Mouse (Mus musculus) left cerebral cortex, adult 6 months (tissue): Measurements from ENCODE around the gene Tnf. TPM values are rescaled to one million over a fixed set of nuclear protein-coding genes. Genes with fewer than 3 reads are reported as not detected.

Experiments
- long read RNA-seq, 2 experiments: library from polyadenylated mRNA; unstranded; transcript quantifications; one replicate each; pipeline ENCODE4 v2.0.0; 2019 to 2020
- polyA plus RNA-seq: library from polyadenylated mRNA; unstranded; fragments of <200 nt; fragmentation: Nextera tagmentation; gene quantifications from 2 replicates; pipeline ENCODE4 v1.2.3, GENCODE M21; 2021

The Tnf gene
- polyA plus RNA-seq: not detected in 2 replicates
- long read RNA-seq, experiment 1: 0 reads
- long read RNA-seq, experiment 2: 0 reads

DNA sequence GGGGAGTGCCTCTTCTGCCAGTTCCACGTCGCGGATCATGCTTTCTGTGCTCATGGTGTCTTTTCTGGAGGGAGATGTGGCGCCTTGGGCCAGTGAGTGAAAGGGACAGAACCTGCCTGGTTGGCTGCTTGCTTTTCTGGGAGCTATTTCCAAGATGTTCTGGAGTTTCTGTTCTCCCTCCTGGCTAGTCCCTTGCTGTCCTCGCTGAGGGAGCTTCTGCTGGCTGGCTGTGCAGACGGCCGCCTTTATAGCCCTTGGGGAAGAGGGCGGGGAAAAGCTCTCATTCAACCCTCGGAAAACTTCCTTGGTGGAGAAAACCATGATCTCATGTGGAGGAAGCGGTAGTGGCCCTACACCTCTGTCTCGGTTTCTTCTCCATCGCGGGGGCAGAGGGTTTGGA, at the start of gene Tnf:
Gene Tnf (minus strand): TSS at position 221 of the 400 bp plus-strand sequence.

GRCm38 (mm10) chr17:35241305-35242014, 39.7 kb upstream of the Tnf start, which contains the start of gene Ddx39b:
Gene Ddx39b (plus strand): TSS chr17:35241746.

DNA sequence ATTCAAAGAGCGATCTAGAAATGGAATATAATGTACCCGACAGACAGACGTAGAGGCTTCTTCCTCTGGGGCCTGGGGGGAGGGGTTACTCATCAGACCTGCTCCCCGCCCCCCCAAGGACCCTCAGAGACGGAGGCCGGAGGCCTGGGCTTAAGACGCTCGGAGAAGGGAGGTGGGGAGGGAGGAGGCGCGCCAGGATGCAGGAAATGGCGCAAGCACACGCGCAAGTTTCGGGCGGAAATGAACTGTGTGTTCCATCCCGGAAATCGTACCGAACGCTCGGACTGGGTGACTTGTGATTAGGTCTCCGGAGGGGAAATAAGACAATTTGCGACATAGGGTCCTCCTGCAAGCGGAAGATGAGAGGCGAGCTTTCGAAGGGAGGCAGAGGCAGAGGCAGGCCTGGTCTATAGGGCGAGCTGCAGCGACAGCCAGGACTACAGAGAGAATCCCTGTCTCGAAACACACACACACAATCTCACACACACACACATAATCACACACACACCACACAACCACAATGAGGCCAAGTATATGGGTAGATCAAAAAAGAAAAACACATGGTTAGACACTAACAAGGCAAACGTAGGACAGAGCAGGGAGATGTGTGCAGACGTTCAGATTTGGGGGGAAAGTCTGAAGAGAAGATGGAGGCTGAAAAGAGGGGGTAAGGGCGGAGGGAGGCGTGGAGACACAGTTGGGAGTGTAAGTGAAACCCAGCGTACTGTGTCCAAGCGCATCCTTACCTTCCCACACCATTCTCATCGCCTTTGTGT, 34.0 kb upstream of the Tnf start, which contains the start of gene Nfkbil1:
Gene Nfkbil1 (minus strand): TSS at position 179 of the 776 bp plus-strand sequence.

GRCm38 (mm10) chr17:35233114-35233980, 31.5 kb upstream of the Tnf start, which contains the start of gene Atp6v1g2:
Gene Atp6v1g2 (plus strand): TSS chr17:35233660.

DNA sequence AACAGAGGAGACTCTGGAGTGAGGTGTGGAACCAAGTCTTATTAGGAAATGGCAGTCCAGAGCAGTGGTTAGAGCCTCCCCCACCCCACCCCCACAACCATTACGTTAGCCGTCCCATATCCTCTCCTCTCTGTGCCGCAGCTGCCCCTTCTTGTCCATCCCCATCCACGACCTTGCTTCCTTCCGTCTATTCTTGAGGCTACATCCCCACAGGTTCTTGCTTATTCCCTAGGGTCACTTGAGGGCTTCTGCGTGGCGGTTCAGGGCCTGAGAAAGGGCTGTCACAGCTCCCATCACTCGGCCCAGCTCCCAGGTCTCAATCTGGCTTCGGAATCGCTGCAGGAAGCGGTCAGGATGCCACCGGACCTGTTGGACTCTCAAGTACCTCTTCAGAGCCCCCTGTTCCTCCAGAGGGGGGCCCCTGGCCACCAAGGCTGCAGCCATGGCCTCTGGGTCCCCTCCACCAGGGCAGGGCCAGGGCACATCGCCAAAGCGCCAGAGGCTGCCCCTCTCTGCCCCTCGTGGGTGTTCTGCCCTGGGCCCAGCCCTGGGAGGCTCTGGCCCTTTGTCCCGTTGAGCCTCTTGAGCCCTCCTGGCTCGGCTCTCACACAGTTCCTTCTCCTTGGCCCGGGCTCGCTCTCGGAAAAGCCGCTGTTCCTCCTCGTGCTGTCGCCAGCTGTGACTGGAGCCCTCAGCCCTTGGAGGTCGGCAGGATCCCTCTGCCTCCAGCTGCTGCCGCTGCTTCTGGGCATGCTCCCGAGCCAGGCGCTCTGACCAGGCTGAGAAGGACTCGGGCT, 18.5 kb upstream of the Tnf start, which contains the start of gene Gm16181:
Gene Gm16181 (plus strand): TSS at position 679 of the 797 bp plus-strand sequence.

GRCm38 (mm10) chr17:35204494-35205379, 2.9 kb upstream of the Tnf start, which contains the start of gene Lta:
Gene Lta (minus strand): TSS chr17:35205351.

DNA sequence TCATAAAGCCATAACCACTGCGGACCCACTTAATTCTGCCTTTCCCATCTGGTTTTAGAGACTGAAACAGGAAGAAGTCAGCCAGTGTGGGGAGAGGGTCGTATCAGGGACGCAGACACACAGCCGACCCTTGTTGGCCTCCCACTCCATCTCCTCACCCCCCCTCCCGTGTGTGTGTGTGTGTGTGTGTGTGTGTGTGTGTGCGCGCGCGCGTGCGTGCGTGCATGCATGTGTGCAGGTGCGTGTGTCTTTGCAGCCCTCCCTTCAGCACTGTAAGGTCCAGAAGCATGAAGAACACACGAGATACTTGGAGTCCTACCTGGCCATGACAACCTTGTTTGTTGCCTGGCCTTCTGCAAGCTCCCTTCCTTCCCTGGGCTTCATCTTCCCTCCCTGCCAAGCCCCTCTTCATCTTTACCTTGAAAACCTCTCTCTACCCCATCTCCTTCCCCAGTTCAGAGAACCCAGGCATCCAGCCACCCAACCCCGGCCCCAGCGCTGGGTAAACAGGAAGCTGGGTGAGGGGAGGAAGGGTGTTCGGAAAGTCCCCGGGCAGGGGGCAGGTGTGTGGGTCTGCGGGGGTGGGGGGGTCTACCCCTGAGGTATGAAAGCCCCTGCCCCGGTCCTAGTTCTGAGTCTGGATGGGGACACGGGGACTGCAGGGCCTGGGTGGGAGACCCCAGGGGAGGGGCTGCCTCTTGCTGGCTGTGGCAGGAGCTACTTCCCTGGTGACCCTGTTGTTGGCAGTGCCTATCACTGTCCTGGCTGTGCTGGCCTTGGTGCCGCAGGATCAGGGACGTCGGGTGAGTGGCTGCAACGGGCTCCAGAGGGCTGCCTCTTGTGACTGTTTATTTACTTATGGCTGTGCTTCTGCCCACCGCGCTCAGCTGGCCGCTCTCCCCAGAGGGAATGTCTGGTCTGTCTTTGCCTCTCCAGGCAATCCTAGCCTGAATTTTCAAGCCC, 7.6 kb downstream of the Tnf start, which contains the start of gene Ltb:
Gene Ltb (plus strand): TSS at position 559 of the 963 bp plus-strand sequence.

DNA sequence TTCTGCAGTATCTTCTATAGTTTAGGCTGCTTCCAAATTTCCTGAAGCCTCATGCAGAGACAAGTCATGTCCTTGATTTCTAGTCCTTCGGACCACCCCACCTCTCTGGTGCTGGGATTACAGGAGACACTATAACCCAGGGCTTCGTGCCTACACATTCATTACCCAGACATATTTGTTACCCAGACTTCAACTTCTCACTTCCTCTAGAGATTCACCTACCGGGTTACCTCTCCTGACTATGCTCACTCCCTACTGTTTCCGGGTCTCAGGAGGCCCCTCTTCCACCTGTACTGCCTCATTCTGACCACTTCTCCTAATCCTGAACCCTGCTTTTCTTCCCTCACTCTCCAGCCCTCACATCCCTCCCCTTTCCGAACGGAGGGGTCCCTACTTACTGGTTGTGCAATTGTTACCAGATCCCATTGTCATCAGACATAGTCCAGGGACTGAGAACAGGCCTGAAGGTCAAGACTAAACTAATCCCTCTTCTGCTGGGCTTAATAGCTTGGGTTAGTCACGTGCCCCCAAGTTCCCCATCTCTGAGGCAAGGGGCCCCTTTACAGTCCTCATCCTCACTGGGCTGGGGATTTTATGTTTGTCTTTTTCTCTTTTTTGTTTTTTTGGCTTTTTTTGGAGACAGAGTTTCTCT, 13.7 kb downstream of the Tnf start, which contains the start of gene Lst1:
Gene Lst1 (minus strand): TSS at position 481 of the 652 bp plus-strand sequence.

DNA sequence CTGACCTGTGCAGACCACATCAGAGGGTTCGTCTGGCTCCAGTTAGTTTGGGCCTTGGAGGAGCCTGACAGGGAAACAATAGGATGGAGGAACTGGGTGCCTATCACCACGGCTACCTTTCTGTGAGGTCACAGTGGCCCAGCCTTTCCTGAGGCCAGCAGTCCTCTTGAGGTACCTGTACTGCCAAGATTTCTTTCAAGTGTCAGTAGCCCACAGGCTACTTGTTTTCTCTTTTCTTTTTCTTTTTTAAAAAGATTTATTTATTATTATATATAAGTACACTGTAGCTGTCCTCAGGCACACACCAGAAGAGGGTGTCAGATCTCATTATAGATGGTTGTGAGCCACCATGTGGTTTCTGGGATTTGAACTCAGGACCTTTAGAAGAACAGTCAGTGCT, 25.8 kb downstream of the Tnf start, which contains the start of gene Aif1:
Gene Aif1 (minus strand): TSS at position 101 of the 400 bp plus-strand sequence.

DNA sequence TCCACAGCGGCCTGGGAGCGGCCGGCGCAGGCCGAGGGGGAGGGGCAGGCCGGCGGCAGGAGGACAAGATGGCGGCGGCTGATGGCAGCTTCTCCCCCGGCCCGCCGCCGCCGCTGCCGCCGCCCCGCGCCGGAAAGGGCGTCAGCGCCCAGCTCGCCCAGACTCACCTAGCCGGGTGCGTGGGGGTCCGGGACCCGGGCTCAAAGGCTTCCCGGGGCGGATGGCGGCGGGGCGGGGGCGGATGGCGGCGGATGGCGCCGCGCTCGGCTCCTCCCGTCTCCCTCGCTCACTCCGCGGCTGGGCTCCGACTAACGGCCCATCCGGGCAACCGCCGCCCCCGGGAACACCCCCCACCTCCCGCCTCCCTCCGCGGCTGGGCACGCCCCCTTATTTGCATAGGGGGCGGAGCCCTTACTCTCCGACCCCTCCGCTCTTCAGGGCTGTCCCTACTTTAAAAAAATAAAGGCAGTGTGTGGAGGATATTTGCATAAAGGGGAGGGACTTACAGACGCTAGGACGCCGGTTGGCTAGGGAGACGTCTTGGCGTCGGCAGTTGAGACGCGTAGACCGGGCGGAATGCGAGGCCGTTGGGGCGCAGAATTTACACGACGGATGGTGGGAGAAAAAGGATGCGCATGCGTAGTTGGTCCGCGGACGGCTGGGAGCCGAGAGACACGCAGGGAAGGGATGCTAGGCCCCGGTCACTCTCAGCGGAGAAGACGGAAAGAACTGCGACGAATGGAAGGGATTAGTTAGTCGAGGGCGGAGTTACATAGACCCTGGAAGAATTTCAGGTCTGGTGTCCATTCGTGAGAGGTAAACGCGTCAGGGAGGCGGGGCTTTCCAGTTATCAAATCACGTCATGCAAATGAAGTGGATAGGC, 37.0 kb downstream of the Tnf start, which contains the start of gene Prrc2a:
Gene Prrc2a (minus strand): TSS at position 330 of the 883 bp plus-strand sequence.

Other genes starting within 250 kb of the Tnf start
- gene Hspa1b, start 242.8 kb downstream of the Tnf start, polyA plus RNA-seq: 0.48 and 1.1 TPM in 2 replicates
- not detected in 2 replicates for gene Gm20481, start 232.1 kb downstream of the Tnf start, polyA plus RNA-seq
- 5.3 and 7.0 TPM in 2 replicates for gene Hspa1a, start 229.9 kb downstream of the Tnf start, polyA plus RNA-seq
- 0.90 and 1.5 TPM in 2 replicates for gene Hspa1l, start 229.3 kb downstream of the Tnf start, polyA plus RNA-seq
- 33.6 and 33.9 TPM in 2 replicates for gene Lsm2, start 220.1 kb downstream of the Tnf start, polyA plus RNA-seq
- gene Vars, start 201.0 kb downstream of the Tnf start, polyA plus RNA-seq: 15.7 and 17.2 TPM in 2 replicates
- gene Vwa7, start 185.4 kb downstream of the Tnf start, polyA plus RNA-seq: 0.13 and 0.25 TPM in 2 replicates
- gene Sapcd1, start 174.0 kb downstream of the Tnf start, polyA plus RNA-seq: 0.89 and 0.92 TPM in 2 replicates
- 0.37 and 0.45 TPM in 2 replicates for gene Msh5, start 155.3 kb downstream of the Tnf start, polyA plus RNA-seq
- 22.7 and 26.4 TPM in 2 replicates for gene Clic1, start 152.0 kb downstream of the Tnf start, polyA plus RNA-seq
- gene Ddah2, start 143.0 kb downstream of the Tnf start, polyA plus RNA-seq: 20.0 and 22.8 TPM in 2 replicates
- gene Ly6g6c, start 136.6 kb downstream of the Tnf start, polyA plus RNA-seq: not detected in 2 replicates
- not detected in 2 replicates for gene Mpig6b, start 135.8 kb downstream of the Tnf start, polyA plus RNA-seq
- gene Ly6g6e, start 125.1 kb downstream of the Tnf start, polyA plus RNA-seq: 2.4 and 3.7 TPM in 2 replicates
- 1.6 and 2.3 TPM in 2 replicates for gene Ly6g6d, start 123.9 kb downstream of the Tnf start, polyA plus RNA-seq
- gene Ly6g6f, start 116.4 kb downstream of the Tnf start, polyA plus RNA-seq: 1.6 and 2.2 TPM in 2 replicates
- gene Abhd16a, start 112.7 kb downstream of the Tnf start, polyA plus RNA-seq: 102 and 121 TPM in 2 replicates
- not detected in 2 replicates for gene Ly6g5c, start 93.7 kb downstream of the Tnf start, polyA plus RNA-seq
- gene Ly6g5b, start 86.6 kb downstream of the Tnf start, polyA plus RNA-seq: not detected in 2 replicates
- 21.2 and 22.7 TPM in 2 replicates for gene Gpank1, start 80.6 kb downstream of the Tnf start, polyA plus RNA-seq
- gene Csnk2b, start 80.0 kb downstream of the Tnf start, polyA plus RNA-seq: 240 and 277 TPM in 2 replicates
- gene D17H6S53E, start 75.6 kb downstream of the Tnf start, polyA plus RNA-seq: 32.3 and 43.2 TPM in 2 replicates
- not detected in 2 replicates for gene Apom, start 70.0 kb downstream of the Tnf start, polyA plus RNA-seq
- gene Bag6, start 66.8 kb downstream of the Tnf start, polyA plus RNA-seq: 59.0 and 84.6 TPM in 2 replicates
- 14.9 and 37.9 TPM in 2 replicates for gene Prrc2a, start 37.1 kb downstream of the Tnf start, polyA plus RNA-seq
- 32.2 and 36.1 TPM in 2 replicates for gene Aif1, start 25.9 kb downstream of the Tnf start, polyA plus RNA-seq
- gene Lst1, start 13.6 kb downstream of the Tnf start, polyA plus RNA-seq: 26.1 and 36.8 TPM in 2 replicates
- 0.48 and 0.93 TPM in 2 replicates for gene Ltb, start 7.6 kb downstream of the Tnf start, polyA plus RNA-seq
- 0.15 TPM in 1 of 2 replicates, not detected in the other for gene Lta, start 3.3 kb upstream of the Tnf start, polyA plus RNA-seq
- not detected in 2 replicates for gene Gm16181, start 18.8 kb upstream of the Tnf start, polyA plus RNA-seq
- 636 and 753 TPM in 2 replicates for gene Atp6v1g2, start 31.7 kb upstream of the Tnf start, polyA plus RNA-seq
- gene Nfkbil1, start 33.8 kb upstream of the Tnf start, polyA plus RNA-seq: 8.9 and 9.3 TPM in 2 replicates
- gene Ddx39b, start 39.7 kb upstream of the Tnf start, polyA plus RNA-seq: 165 and 169 TPM in 2 replicates
- 62.8 and 80.2 TPM in 2 replicates for gene H2-D1, start 60.7 kb upstream of the Tnf start, polyA plus RNA-seq
- 0.44 and 0.75 TPM in 2 replicates for gene H2-Q1, start 118.4 kb upstream of the Tnf start, polyA plus RNA-seq
- gene H2-Q2, start 140.2 kb upstream of the Tnf start, polyA plus RNA-seq: 0.49 and 0.67 TPM in 2 replicates
- 0.29 TPM in 1 of 2 replicates, not detected in the other for gene H2-Q4, start 177.6 kb upstream of the Tnf start, polyA plus RNA-seq
- 1.5 and 1.7 TPM in 2 replicates for gene H2-Q6, start 222.8 kb upstream of the Tnf start, polyA plus RNA-seq
- gene H2-Q7, start 237.1 kb upstream of the Tnf start, polyA plus RNA-seq: 2.5 and 3.5 TPM in 2 replicates